10 mouse cellular contexts compared by ENCODE assay signal in genomic region chr5:136303409-136303983, GRCm38 (mm10). TPM values are rescaled to one million over a fixed set of nuclear protein-coding genes. Genes with fewer than 3 reads are reported as not detected.
DNase-seq lines count a peak whose midpoint lies in the region; ATAC-seq lines count a peak whose summit lies in the region.
"Had no signal": no experiment of that assay in that cellular context is flagged by ENCODE, and none has a peak within 500 bp of the region (broad histone marks: within the 10 kb centered on the region; RNA-seq: fewer than 3 reads in every experiment).

No protein-coding gene starts in this region.

- no peak overlapping the region for H3K4me2 ChIP-seq in forebrain, embryonic 12.5 days
- no peak overlapping the region for H3K4me2 ChIP-seq in stomach, embryonic 16.5 days (ENCODE audit: low read depth, low read length)

- ATAC-seq in forebrain, embryonic 12.5 days (ENCODE audit: low FRiP score): no peak
- peak; percentile 62; the same call in 1 of the 2 replicates for ATAC-seq in stomach, embryonic 16.5 days (ENCODE audit: insufficient read depth, low FRiP score)
- no peak for ATAC-seq in CD4-positive, CD25-positive, alpha-beta regulatory T cell, adult 4 months

- no peaks in the 10 kb centered on the region for H3K27me3 ChIP-seq in forebrain, embryonic 12.5 days
- no peaks in the 10 kb centered on the region for H3K27me3 ChIP-seq in forebrain, embryonic 10.5 days (ENCODE audit: poor library complexity, severe bottlenecking)
- H3K27me3 ChIP-seq in stomach, embryonic 16.5 days (ENCODE audit: control insufficient read depth, insufficient read depth, low read length): no peaks in the 10 kb centered on the region

- no peak overlapping the region for H3K9ac ChIP-seq in forebrain, embryonic 12.5 days
- no peak overlapping the region for H3K9ac ChIP-seq in stomach, embryonic 16.5 days (ENCODE audit: low read length)

- peaks cover 8% of the 10 kb centered on the region; the same call in 1 of the 2 replicates for H3K4me1 ChIP-seq in forebrain, embryonic 12.5 days
- no peaks in the 10 kb centered on the region for H3K4me1 ChIP-seq in forebrain, embryonic 10.5 days
- H3K4me1 ChIP-seq in stomach, embryonic 16.5 days (ENCODE audit: control insufficient read depth, insufficient read depth, low read length): no peaks in the 10 kb centered on the region

- peak overlapping the region; percentile 60 for H3K27ac ChIP-seq in forebrain, embryonic 12.5 days
- no peak overlapping the region for H3K27ac ChIP-seq in forebrain, embryonic 10.5 days
- H3K27ac ChIP-seq in stomach, embryonic 16.5 days (ENCODE audit: low read length): peak overlapping the region; percentile 46; the same call in 1 of the 2 replicates

- H3K36me3 ChIP-seq in forebrain, embryonic 12.5 days (replicated peaks): peaks cover 96% of the 10 kb centered on the region
- peaks cover 100% of the 10 kb centered on the region for H3K36me3 ChIP-seq in forebrain, embryonic 10.5 days (replicated peaks)
- peaks cover 9% of the 10 kb centered on the region; the same call in 1 of the 2 replicates for H3K36me3 ChIP-seq in stomach, embryonic 16.5 days (ENCODE audit: control insufficient read depth, insufficient read depth, low read length)

- no peak for DNase-seq in forebrain, embryonic 10.5 days (ENCODE audit: extremely low spot score, low spot score)
- DNase-seq in kidney, postnatal 14 days: peak; percentile 52
- no peak for DNase-seq in kidney, adult 11 months
- peak; percentile 21 for DNase-seq in retina, postnatal 1 day
- DNase-seq in retina, embryonic 14.5 days (ENCODE audit: low spot score): no peak
- DNase-seq: adrenal gland, postnatal 25 days; cerebellum, postnatal 10 days had no signal

- no peak overlapping the region for H3K4me3 ChIP-seq in forebrain, embryonic 12.5 days (replicated peaks)
- H3K4me3 ChIP-seq in forebrain, embryonic 10.5 days: no peak overlapping the region
- H3K4me3 ChIP-seq in stomach, embryonic 16.5 days (replicated peaks; ENCODE audit: low read length): no peak overlapping the region

- 79% methylated on average over 19 of the region's 19 CpGs for WGBS in forebrain, embryonic 12.5 days
- WGBS in forebrain, embryonic 10.5 days: 88% methylated on average over 19 of the region's 19 CpGs
- 74% methylated on average over 19 of the region's 19 CpGs for WGBS in stomach, embryonic 16.5 days

- no peaks in the 10 kb centered on the region for H3K9me3 ChIP-seq in forebrain, embryonic 12.5 days
- H3K9me3 ChIP-seq in forebrain, embryonic 10.5 days: no peaks in the 10 kb centered on the region
- no peaks in the 10 kb centered on the region for H3K9me3 ChIP-seq in stomach, embryonic 16.5 days (replicated peaks; ENCODE audit: control insufficient read depth, low read length)

RNA-seq across cellular contexts. Expression of gene Sh2b2, which starts 57.1 kb away (rescaled TPM):
- polyA plus RNA-seq in forebrain, embryonic 12.5 days (2016; fragmentation: Nextera tagmentation; extraction: Ambion mirVana): 19.6 and 21.7 TPM in 2 replicates
- polyA plus RNA-seq in forebrain, embryonic 10.5 days (2016; fragmentation: Nextera tagmentation; extraction: Ambion mirVana): 12.5 and 13.1 TPM in 2 replicates
- 1.7 and 2.3 TPM in 2 replicates for polyA plus RNA-seq in stomach, embryonic 16.5 days (2015; fragmentation: Nextera tagmentation; extraction: Ambion mirVana)
- under 1 TPM in 1 of 2 experiments, not detected in 1; 0.15 TPM for polyA plus RNA-seq in CD4-positive, CD25-positive, alpha-beta regulatory T cell, adult 4 months (2017; shearing (Covaris generic))

Comparison
In these comparisons a context has a peak if more than half of its experiments do, and no peak if none do; other contexts are left out.
1. DNase-seq: peak in kidney, postnatal 14 days (single experiment) and retina, postnatal 1 day (single experiment); none in forebrain, embryonic 10.5 days (single experiment), kidney, adult 11 months (single experiment) and retina, embryonic 14.5 days (single experiment).